Mouse (Mus musculus): ENCODE data around the gene Acss1. TPM values are rescaled to one million over a fixed set of nuclear protein-coding genes. Genes with fewer than 3 reads are reported as not detected.

The Acss1 gene
- total RNA-seq, 2 experiments from 2014 or later = 26.4 to 26.8 TPM

- TF ChIP-seq CTCF (conservative IDR thresholded peaks at IDR 0.05) = no peak
- no peak overlapping the region for H3K27ac ChIP-seq
- DNase-seq (ENCODE audit: low spot score in 2 of 2) = no peak
- H3K4me3 ChIP-seq = no peak overlapping the region
These were observed 7.2 kb upstream of the Acss1 start for GRCm38 (mm10) chr2:150675525-150675924.

- Histone ChIP-seq H3K27ac (no peak overlapping the region), H3K4me3 (no peak overlapping the region)
- peak; percentile 62 to 72 for DNase-seq (ENCODE audit: low spot score in 2 of 2)
- peak; percentile 86 for TF ChIP-seq CTCF (conservative IDR thresholded peaks at IDR 0.05)
These were observed 6.6 kb upstream of the Acss1 start for GRCm38 (mm10) chr2:150674900-150675299.

- TF ChIP-seq CTCF (conservative IDR thresholded peaks at IDR 0.05) = no peak
- H3K27ac ChIP-seq = peak overlapping the region; percentile 29; the same call in 1 of the 2 replicates
- no peak overlapping the region for H3K4me3 ChIP-seq
- no peak for DNase-seq (ENCODE audit: low spot score in 2 of 2)
These were observed 5.6 kb upstream of the Acss1 start for GRCm38 (mm10) chr2:150673929-150674328.

- Histone ChIP-seq H3K4me3 (no peak overlapping the region), H3K27ac (peak overlapping the region; percentile 53; the same call in 1 of the 2 replicates)
- DNase-seq (ENCODE audit: low spot score in 2 of 2) = no peak
- TF ChIP-seq CTCF (conservative IDR thresholded peaks at IDR 0.05) = no peak
These were observed 3.5 kb upstream of the Acss1 start for GRCm38 (mm10) chr2:150671609-150672290.

GRCm38 (mm10) chr2:150670926-150671325, 2.6 kb upstream of the Acss1 start:
- DNase-seq (ENCODE audit: low spot score in 2 of 2) = no peak
- H3K27ac ChIP-seq = peak overlapping the region; percentile 53; the same call in 1 of the 2 replicates
- no peak for TF ChIP-seq CTCF (conservative IDR thresholded peaks at IDR 0.05)
- H3K4me3 ChIP-seq = no peak overlapping the region

GRCm38 (mm10) chr2:150669454-150670045, 1.2 kb upstream of the Acss1 start:
- Histone ChIP-seq H3K27ac (no peak overlapping the region), H3K4me3 (no peak overlapping the region)
- no peak for DNase-seq (ENCODE audit: low spot score in 2 of 2)
- TF ChIP-seq CTCF (conservative IDR thresholded peaks at IDR 0.05) = no peak

- no peak overlapping the region for H3K4me3 ChIP-seq
These were observed 656 bp upstream of the Acss1 start for GRCm38 (mm10) chr2:150668956-150669355.

GRCm38 (mm10) chr2:150667065-150667819, 1.1 kb downstream of the Acss1 start:
- no peak for TF ChIP-seq CTCF (conservative IDR thresholded peaks at IDR 0.05)
- H3K4me3 ChIP-seq = peak overlapping the region; percentile 79
- peak overlapping the region; percentile 94 for H3K27ac ChIP-seq
- no peak for DNase-seq (ENCODE audit: low spot score in 2 of 2)

More at GRCm38 (mm10) chr2:150668956-150669355, 656 bp upstream of the Acss1 start:
- no peak overlapping the region for H3K27ac ChIP-seq
- no peak for TF ChIP-seq CTCF (conservative IDR thresholded peaks at IDR 0.05)
- DNase-seq (ENCODE audit: low spot score in 2 of 2) = no peak

- H3K4me3 ChIP-seq = peak overlapping the region; percentile 79
- no peak for TF ChIP-seq CTCF (conservative IDR thresholded peaks at IDR 0.05)
- H3K27ac ChIP-seq = peak overlapping the region; percentile 94
- no peak for DNase-seq (ENCODE audit: low spot score in 2 of 2)
These were observed 1.6 kb downstream of the Acss1 start for GRCm38 (mm10) chr2:150666723-150667064.

- Histone ChIP-seq H3K27ac (peak overlapping the region; percentile 78), H3K4me3 (peak overlapping the region; percentile 22)
- TF ChIP-seq CTCF (conservative IDR thresholded peaks at IDR 0.05) = no peak
- DNase-seq (ENCODE audit: low spot score in 2 of 2) = no peak
These were observed 2.5 kb downstream of the Acss1 start for GRCm38 (mm10) chr2:150665534-150666451.

GRCm38 (mm10) chr2:150665006-150665405, 3.3 kb downstream of the Acss1 start:
- no peak for TF ChIP-seq CTCF (conservative IDR thresholded peaks at IDR 0.05)
- Histone ChIP-seq H3K4me3 (no peak overlapping the region; the same call in 1 of the 2 replicates), H3K27ac (peak overlapping the region; percentile 78)
- no peak for DNase-seq (ENCODE audit: low spot score in 2 of 2)

GRCm38 (mm10) chr2:150664152-150664920, 4.0 kb downstream of the Acss1 start:
- DNase-seq (ENCODE audit: low spot score in 2 of 2) = no peak
- Histone ChIP-seq H3K4me3 (no peak overlapping the region), H3K27ac (peak overlapping the region; percentile 78)
- TF ChIP-seq CTCF (conservative IDR thresholded peaks at IDR 0.05) = no peak

Data from layer of hippocampus, adult 2 months (tissue).